In genomic region chr12:109396614-109397013, GRCm38 (mm10) we compare ENCODE assay signal across 16 mouse cellular contexts. TPM values are rescaled to one million over a fixed set of nuclear protein-coding genes. Genes with fewer than 3 reads are reported as not detected.
"Had no signal": no experiment of that assay in that cellular context is flagged by ENCODE, and none has a peak within 500 bp of the region (broad histone marks: within the 10 kb centered on the region; RNA-seq: fewer than 3 reads in every experiment).

No protein-coding gene starts in this region.

- DNase-seq: lung, adult 2 months; lung, postnatal 10 days; lung, postnatal 4 days; midbrain, embryonic 14.5 days; retina, postnatal 1 day; right cerebral cortex, postnatal 4 days; spleen, adult 18-20 months; thymus, postnatal 36 days had no signal

- H3K27me3 ChIP-seq: stomach, embryonic 15.5 days had no signal

- H3K9ac ChIP-seq: kidney, embryonic 15.5 days; liver, embryonic 14.5 days; neural tube, embryonic 15.5 days; stomach, embryonic 15.5 days had no signal

- H3K27ac ChIP-seq: kidney, embryonic 15.5 days; left cerebral cortex, adult 2 months; limb, embryonic 12.5 days; liver, embryonic 14.5 days; neural tube, embryonic 15.5 days had no signal

- H3K4me3 ChIP-seq: kidney, embryonic 15.5 days; left cerebral cortex, adult 2 months; limb, embryonic 12.5 days; midbrain, embryonic 10.5 days; myocyte; neural tube, embryonic 15.5 days; stomach, embryonic 15.5 days had no signal

- H3K36me3 ChIP-seq: kidney, embryonic 15.5 days; limb, embryonic 12.5 days; midbrain, embryonic 10.5 days; neural tube, embryonic 15.5 days; stomach, embryonic 15.5 days had no signal

- H3K9me3 ChIP-seq: kidney, embryonic 15.5 days; limb, embryonic 12.5 days; midbrain, embryonic 10.5 days; neural tube, embryonic 15.5 days; stomach, embryonic 15.5 days had no signal

- H3K4me2 ChIP-seq: kidney, embryonic 15.5 days; limb, embryonic 12.5 days; neural tube, embryonic 15.5 days; stomach, embryonic 15.5 days had no signal

RNA-seq across cellular contexts. Expression of gene Dlk1, which starts 56.0 kb away (rescaled TPM):
- polyA plus RNA-seq: myocyte had no signal
